Mouse (Mus musculus) stomach, adult 2 months (tissue): ENCODE data around the gene Coq5. TPM values are rescaled to one million over a fixed set of nuclear protein-coding genes. Genes with fewer than 3 reads are reported as not detected.

Experiments used
- polyA plus RNA-seq: library from polyadenylated mRNA; depleted of rRNA; stranded (reverse); fragments of >200 nt; gene quantifications from 2 replicates; pipeline ENCODE4 v1.2.3, GENCODE M21; 2012; rRNA removed

The Coq5 gene
- polyA plus RNA-seq: 4.9 and 5.8 TPM in 2 replicates

DNA sequence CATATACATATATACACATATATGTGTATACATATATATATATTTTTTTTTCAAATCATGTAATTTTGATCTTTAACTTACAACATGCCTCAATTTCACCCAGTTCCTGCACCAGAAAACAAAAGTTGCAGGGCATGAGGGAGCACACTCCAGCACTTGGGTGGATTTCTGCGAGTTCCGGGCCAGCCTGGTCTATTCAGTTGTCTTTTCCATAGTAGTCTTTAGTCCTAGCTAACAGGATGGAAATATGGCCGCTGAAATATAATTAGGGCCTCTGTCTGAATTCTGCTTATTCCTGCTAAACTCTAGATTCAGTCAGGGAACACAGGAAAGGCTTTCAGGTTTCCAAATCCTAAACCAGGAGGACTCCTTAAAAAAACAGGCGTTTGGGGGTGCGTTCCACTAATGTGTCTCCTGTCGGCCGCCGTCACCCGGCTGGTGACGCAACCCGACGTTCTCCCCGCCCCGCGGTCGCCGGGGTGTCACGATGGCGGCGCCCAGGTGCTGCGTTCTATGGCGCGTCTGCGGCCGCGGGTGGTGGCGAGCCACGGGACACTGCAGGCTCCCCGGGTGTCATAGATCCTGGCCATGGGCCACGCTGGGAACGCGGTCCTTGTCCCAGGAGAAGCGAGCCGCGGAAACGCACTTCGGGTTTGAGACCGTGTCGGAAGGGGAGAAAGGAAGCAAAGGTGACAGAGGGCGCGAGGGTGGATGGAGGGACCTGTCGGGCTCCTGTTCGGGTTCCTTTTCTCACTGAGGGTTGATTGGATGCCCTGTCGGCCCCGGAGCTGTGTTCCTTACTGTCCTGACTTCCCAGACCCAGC, at the start of gene Coq5:
Gene Coq5, plus strand, starts transcription at position 441 of the 824 bp plus-strand sequence.

GRCm38 (mm10) chr5:115235786-115236263, 43.6 kb upstream of the Coq5 start, which contains the start of gene Pop5:
Gene Pop5, plus strand, starts transcription at chr5:115235836.

DNA sequence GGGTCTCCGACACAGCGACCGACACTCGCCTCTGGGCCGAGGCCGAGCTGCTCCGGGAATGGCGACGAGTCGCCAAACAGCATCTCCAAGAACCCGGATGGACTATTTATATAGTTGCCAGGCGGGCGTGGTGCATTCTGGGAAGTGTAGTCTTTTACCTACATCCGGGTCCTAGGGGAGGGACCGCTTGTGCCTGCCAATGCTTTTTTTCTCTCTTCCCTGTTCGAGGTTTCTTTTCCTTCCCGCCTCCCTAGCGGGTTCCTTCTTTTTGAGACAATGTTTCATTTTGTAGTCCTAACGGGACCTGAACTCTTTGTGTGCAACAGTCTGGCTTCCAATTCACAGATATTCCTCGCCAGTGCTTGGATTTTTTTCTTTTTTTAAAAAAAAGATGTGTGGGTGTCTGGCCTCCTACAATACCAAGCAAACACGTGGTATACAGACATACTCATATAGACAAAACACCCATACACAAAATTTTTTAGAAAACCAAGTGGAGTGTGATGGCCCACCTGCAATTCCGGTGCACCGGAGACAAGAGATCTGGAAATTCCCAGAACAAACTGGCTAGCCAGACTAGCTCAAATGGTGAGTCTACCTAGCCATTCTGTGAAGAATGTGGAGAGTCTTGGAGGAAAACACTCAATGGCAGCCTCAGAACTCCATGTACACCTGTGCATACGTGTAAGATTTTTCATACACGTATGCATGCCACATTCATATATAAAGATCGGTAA, 6.5 kb upstream of the Coq5 start, which contains the start of gene Rnf10:
Gene Rnf10, minus strand, starts transcription at position 87 of the 737 bp plus-strand sequence.

GRCm38 (mm10) chr5:115300792-115301614, 21.5 kb downstream of the Coq5 start, which contains the start of gene Dynll1:
Gene Dynll1, minus strand, starts transcription at chr5:115300999.

DNA sequence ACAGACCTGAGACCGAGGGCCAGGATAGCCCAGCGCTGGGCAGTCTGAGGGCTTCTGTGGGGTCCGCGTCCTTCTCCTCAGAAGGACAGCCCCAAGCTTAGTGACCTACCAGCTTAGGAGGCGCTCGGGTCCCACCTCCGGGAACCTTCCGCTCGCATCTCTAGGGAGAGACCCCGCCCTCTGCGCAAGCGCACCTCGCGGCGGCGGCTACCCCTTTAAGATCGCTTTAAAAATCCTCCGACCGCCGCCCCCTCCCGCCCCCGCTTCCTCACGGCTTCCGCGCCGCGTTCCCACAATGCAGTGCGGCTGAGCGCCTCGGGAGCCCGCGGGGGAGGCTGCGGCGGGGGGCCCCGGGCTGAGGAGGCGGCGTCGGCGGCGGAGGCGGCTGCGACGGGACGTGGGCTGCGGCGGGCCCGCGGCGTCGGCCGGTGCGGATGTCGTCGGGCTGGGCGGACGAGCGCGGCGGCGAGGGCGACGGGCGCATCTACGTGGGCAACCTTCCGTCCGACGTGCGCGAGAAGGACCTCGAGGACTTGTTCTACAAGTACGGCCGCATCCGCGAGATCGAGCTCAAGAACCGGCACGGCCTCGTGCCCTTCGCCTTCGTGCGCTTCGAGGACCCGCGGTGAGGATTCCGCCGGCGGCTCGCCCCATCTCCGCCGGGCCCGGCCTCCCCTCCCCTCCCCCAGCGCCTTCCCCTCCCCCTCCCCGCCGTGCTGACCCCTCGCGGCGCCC, 47.6 kb downstream of the Coq5 start, which contains the start of gene Srsf9:
Gene Srsf9, plus strand, starts transcription at position 303 of the 735 bp plus-strand sequence.

GRCm38 (mm10) chr5:115340577-115341313, 61.3 kb downstream of the Coq5 start, which contains the start of the genes Gatc and Triap1:
Gene Gatc, minus strand, starts transcription at chr5:115341178.
Gene Triap1, plus strand, starts transcription at chr5:115341225.

Other genes with a start within 250 kb of the Coq5 start
- gene Gm10401, start 181.4 kb upstream of the Coq5 start, polyA plus RNA-seq: not detected in 2 replicates
- 62.0 and 69.5 TPM in 2 replicates for gene Acads, start 160.3 kb upstream of the Coq5 start, polyA plus RNA-seq
- gene Unc119b, start 144.7 kb upstream of the Coq5 start, polyA plus RNA-seq: 14.9 and 15.3 TPM in 2 replicates
- 32.7 and 34.7 TPM in 2 replicates for gene Mlec, start 121.5 kb upstream of the Coq5 start, polyA plus RNA-seq
- gene Cabp1, start 85.3 kb upstream of the Coq5 start, polyA plus RNA-seq: 0.51 and 0.57 TPM in 2 replicates
- 40.6 and 139 TPM in 2 replicates for gene Pop5, start 43.8 kb upstream of the Coq5 start, polyA plus RNA-seq
- 73.9 and 104 TPM in 2 replicates for gene Rnf10, start 6.8 kb upstream of the Coq5 start, polyA plus RNA-seq
- gene Dynll1, start 21.3 kb downstream of the Coq5 start, polyA plus RNA-seq: 51.1 and 79.2 TPM in 2 replicates
- gene Srsf9, start 47.5 kb downstream of the Coq5 start, polyA plus RNA-seq: 10.4 and 21.9 TPM in 2 replicates
- 3.6 and 4.2 TPM in 2 replicates for gene Gatc, start 61.5 kb downstream of the Coq5 start, polyA plus RNA-seq
- gene Triap1, start 61.6 kb downstream of the Coq5 start, polyA plus RNA-seq: 4.2 and 4.3 TPM in 2 replicates
- gene Cox6a1, start 69.3 kb downstream of the Coq5 start, polyA plus RNA-seq: 2,279 and 5,235 TPM in 2 replicates
- gene Msi1, start 149.9 kb downstream of the Coq5 start, polyA plus RNA-seq: 8.2 and 8.9 TPM in 2 replicates
- 22,403 and 37,455 TPM in 2 replicates for gene Pla2g1b, start 186.6 kb downstream of the Coq5 start, polyA plus RNA-seq
- 11.4 and 13.2 TPM in 2 replicates for gene Sirt4, start 205.1 kb downstream of the Coq5 start, polyA plus RNA-seq
- 48.3 and 55.4 TPM in 2 replicates for gene Pxn, start 227.0 kb downstream of the Coq5 start, polyA plus RNA-seq